Mouse (Mus musculus): ENCODE measurements around the gene Dmkn.

GRCm38 (mm10) chr7:30787377-30788022 is 23.9 kb downstream of the Dmkn start, which contains the start of gene Krtdap:
- TF ChIP-seq CTCF (IDR thresholded peaks at IDR 0.05; ENCODE audit: low read depth, low read length) (no peak), POLR2A (IDR thresholded peaks at IDR 0.05; ENCODE audit: insufficient read depth, low read length) (no peak), EP300 (IDR thresholded peaks at IDR 0.05; ENCODE audit: insufficient read depth, low read depth, low read length) (no peak)

Data from ES-Bruce4 (cell line).